Comparison of ENCODE assay signal across 9 mouse cellular contexts in genomic region chr13:23753314-23754078, GRCm38 (mm10). TPM values are rescaled to one million over a fixed set of nuclear protein-coding genes. Genes with fewer than 3 reads are reported as not detected.
DNase-seq lines count a peak whose midpoint lies in the region; ATAC-seq and TF ChIP-seq lines count a peak whose summit lies in the region.
"Had no signal": no experiment of that assay in that cellular context is flagged by ENCODE, and none has a peak within 500 bp of the region (broad histone marks: within the 10 kb centered on the region; RNA-seq: fewer than 3 reads in every experiment).

No protein-coding gene starts in this region.

- H3K36me3 ChIP-seq in heart, embryonic 15.5 days: no peaks in the 10 kb centered on the region
- no peaks in the 10 kb centered on the region for H3K36me3 ChIP-seq in limb, embryonic 14.5 days (ENCODE audit: control insufficient read depth, insufficient read depth, low read length)

- H3K27me3 ChIP-seq in heart, embryonic 15.5 days: no peaks in the 10 kb centered on the region
- no peaks in the 10 kb centered on the region for H3K27me3 ChIP-seq in limb, embryonic 14.5 days (ENCODE audit: control insufficient read depth, insufficient read depth, low read length)

- no peak for DNase-seq in heart, postnatal 25 days (ENCODE audit: low spot score)
- DNase-seq in 3134 (ENCODE audit: extremely low read depth, insufficient read length, low spot score): peak; percentile 35
- peak; percentile 40 for DNase-seq in c-Kit-negative CD71-positive TER-119-positive erythroid progenitor cells, embryonic 14.5 days (ENCODE audit: low read depth, low spot score)
- no peak for DNase-seq in limb, embryonic 14.5 days (ENCODE audit: low spot score)
- no peak for DNase-seq in layer of hippocampus, adult 11-12 months (ENCODE audit: low spot score)
- no peak for DNase-seq in right cerebral cortex, postnatal 25 days
- DNase-seq: lung, adult 2 months had no signal

- peak overlapping the region; percentile 3; the same call in 1 of the 2 replicates for H3K27ac ChIP-seq in heart, embryonic 15.5 days
- peak overlapping the region; percentile 81 for H3K27ac ChIP-seq in limb, embryonic 14.5 days (replicated peaks; ENCODE audit: low read depth, low read length)

- ATAC-seq in heart, embryonic 15.5 days (replicated peaks; ENCODE audit: insufficient number of reproducible peaks, insufficient read depth, low FRiP score, low read depth): no peak
- no peak for ATAC-seq in limb, embryonic 14.5 days (ENCODE audit: low FRiP score, low read depth)
- no peak for ATAC-seq in megakaryocyte, adult 5-6 weeks (ENCODE audit: poor library complexity, severe bottlenecking)

- H3K4me1 ChIP-seq in heart, embryonic 15.5 days (replicated peaks): peaks cover 13% of the 10 kb centered on the region
- H3K4me1 ChIP-seq in limb, embryonic 14.5 days (ENCODE audit: control insufficient read depth, insufficient read depth, low read length): peaks cover 7% of the 10 kb centered on the region

- 57% methylated on average over 4 of the region's 4 CpGs for WGBS in heart, embryonic 15.5 days
- WGBS in limb, embryonic 14.5 days: 55% methylated on average over 4 of the region's 4 CpGs

- H3K4me3 ChIP-seq in heart, embryonic 15.5 days: no peak overlapping the region
- H3K4me3 ChIP-seq in limb, embryonic 14.5 days (replicated peaks; ENCODE audit: low read length): peak overlapping the region; percentile 34; the same call in 1 of the 2 replicates

- no peak for TF ChIP-seq POLR2A in limb, embryonic 14.5 days (IDR thresholded peaks at IDR 0.05; ENCODE audit: borderline replicate concordance, extremely low read depth, insufficient read depth, insufficient read length)

- H3K9me3 ChIP-seq in heart, embryonic 15.5 days (replicated peaks): no peaks in the 10 kb centered on the region
- no peaks in the 10 kb centered on the region for H3K9me3 ChIP-seq in limb, embryonic 14.5 days (ENCODE audit: control insufficient read depth, low read length)

- intact Hi-C loops in heart, postnatal 25 days (cut with DNase I): loop anchor here (5.0 to 10.0 kb wide), 3 partner anchors 171 to 1999 kb away; partner anchors contain the start of genes Hist1h2ak, Hist1h2bn, Hist1h4d and Hist1h4k

- peak overlapping the region; percentile 79 for H3K4me2 ChIP-seq in heart, embryonic 15.5 days
- peak overlapping the region; percentile 18; the same call in 1 of the 2 replicates for H3K4me2 ChIP-seq in limb, embryonic 14.5 days (replicated peaks; ENCODE audit: low read depth, low read length, severe bottlenecking)

- H3K9ac ChIP-seq in heart, embryonic 15.5 days: no peak overlapping the region
- H3K9ac ChIP-seq in limb, embryonic 14.5 days (ENCODE audit: low read depth, low read length, severe bottlenecking): peak overlapping the region; percentile 55; the same call in 1 of the 2 replicates

RNA-seq across cellular contexts. Expression of gene Hist1h3b, which starts 1.4 kb away (rescaled TPM):
- 3.1 and 4.7 TPM in 2 replicates for polyA plus RNA-seq in heart, embryonic 15.5 days (2015; fragmentation: Nextera tagmentation; extraction: Ambion mirVana)
- total RNA-seq in heart, postnatal 25 days (2021): 10 to 100 TPM; 19.3 to 26.5 TPM
- polyA plus RNA-seq in limb, embryonic 14.5 days (2012; rRNA removed): 52.4 and 65.5 TPM in 2 replicates
- 6.5 and 12.4 TPM in 2 replicates for polyA plus RNA-seq in limb, embryonic 14.5 days (2014; fragmentation: Nextera tagmentation; extraction: Ambion mirVana)
- 495 and 572 TPM in 2 replicates for total RNA-seq in megakaryocyte, adult 5-6 weeks (2015)
- 546 and 613 TPM in 2 replicates for total RNA-seq in megakaryocyte, adult 5-6 weeks (2017)

RNA-seq across cellular contexts. Expression of gene Hist1h2ab, which starts 2.6 kb away (rescaled TPM):
- polyA plus RNA-seq in heart, embryonic 15.5 days (2015; fragmentation: Nextera tagmentation; extraction: Ambion mirVana): 15.3 and 20.4 TPM in 2 replicates
- 10 to 100 TPM; 12.7 to 17.0 TPM for total RNA-seq in heart, postnatal 25 days (2021)
- 37.1 and 40.4 TPM in 2 replicates for polyA plus RNA-seq in limb, embryonic 14.5 days (2012; rRNA removed)
- 39.0 and 40.1 TPM in 2 replicates for polyA plus RNA-seq in limb, embryonic 14.5 days (2014; fragmentation: Nextera tagmentation; extraction: Ambion mirVana)
- 64.3 and 114 TPM in 2 replicates for total RNA-seq in megakaryocyte, adult 5-6 weeks (2015)
- total RNA-seq in megakaryocyte, adult 5-6 weeks (2017): 3,821 and 4,666 TPM in 2 replicates

RNA-seq across cellular contexts. Expression of gene Hist1h4b, which starts 3.3 kb away (rescaled TPM):
- 1.2 and 1.7 TPM in 2 replicates for polyA plus RNA-seq in heart, embryonic 15.5 days (2015; fragmentation: Nextera tagmentation; extraction: Ambion mirVana)
- total RNA-seq in heart, postnatal 25 days (2021): 10 to 100 TPM; 13.3 to 23.6 TPM
- 20.0 and 26.6 TPM in 2 replicates for polyA plus RNA-seq in limb, embryonic 14.5 days (2012; rRNA removed)
- polyA plus RNA-seq in limb, embryonic 14.5 days (2014; fragmentation: Nextera tagmentation; extraction: Ambion mirVana): 4.4 and 6.6 TPM in 2 replicates
- total RNA-seq in megakaryocyte, adult 5-6 weeks (2015): 64.8 and 95.3 TPM in 2 replicates
- total RNA-seq in megakaryocyte, adult 5-6 weeks (2017): 562 and 732 TPM in 2 replicates

RNA-seq across cellular contexts. Expression of gene Hist1h2bb, which starts 7.0 kb away (rescaled TPM):
- 1.2 and 1.9 TPM in 2 replicates for polyA plus RNA-seq in heart, embryonic 15.5 days (2015; fragmentation: Nextera tagmentation; extraction: Ambion mirVana)
- total RNA-seq in heart, postnatal 25 days (2021): 10 to 100 TPM in 1 of 2 experiments, 1 to 10 TPM in 1; 9.6 to 11.4 TPM
- polyA plus RNA-seq in limb, embryonic 14.5 days (2012; rRNA removed): 13.5 and 15.9 TPM in 2 replicates
- 1.2 and 1.4 TPM in 2 replicates for polyA plus RNA-seq in limb, embryonic 14.5 days (2014; fragmentation: Nextera tagmentation; extraction: Ambion mirVana)
- total RNA-seq in megakaryocyte, adult 5-6 weeks (2015): 264 and 296 TPM in 2 replicates
- total RNA-seq in megakaryocyte, adult 5-6 weeks (2017): 5,681 and 7,839 TPM in 2 replicates

RNA-seq across cellular contexts. Expression of gene Hist1h4a, which starts 7.5 kb away (rescaled TPM):
- not detected in 2 replicates for polyA plus RNA-seq in heart, embryonic 15.5 days (2015; fragmentation: Nextera tagmentation; extraction: Ambion mirVana)
- total RNA-seq in heart, postnatal 25 days (2021): 10 to 100 TPM; 12.6 to 15.8 TPM
- polyA plus RNA-seq in limb, embryonic 14.5 days (2012; rRNA removed): 10.1 and 16.1 TPM in 2 replicates
- 0.84 and 0.90 TPM in 2 replicates for polyA plus RNA-seq in limb, embryonic 14.5 days (2014; fragmentation: Nextera tagmentation; extraction: Ambion mirVana)
- 58.1 TPM in 2 replicates for total RNA-seq in megakaryocyte, adult 5-6 weeks (2015)
- total RNA-seq in megakaryocyte, adult 5-6 weeks (2017): 540 and 548 TPM in 2 replicates

Comparison
In these comparisons a context has a peak if more than half of its experiments do, and no peak if none do; other contexts are left out.
1. DNase-seq: peak in 3134 (single experiment) and c-Kit-negative CD71-positive TER-119-positive erythroid progenitor cells, embryonic 14.5 days (single experiment); none in heart, postnatal 25 days (single experiment), limb, embryonic 14.5 days (single experiment), layer of hippocampus, adult 11-12 months (single experiment) and right cerebral cortex, postnatal 25 days (single experiment).
2. RNA of gene Hist1h3b, which starts 1.4 kb away (total RNA-seq): 495 to 613 TPM in megakaryocyte, adult 5-6 weeks; 19.3 to 26.5 TPM in heart, postnatal 25 days; every median in the first group is over 10 times any median in the second.